Mouse (Mus musculus): Measurements from ENCODE around the gene Zfp937. TPM values are rescaled to one million over a fixed set of nuclear protein-coding genes. Genes with fewer than 3 reads are reported as not detected.
"Not testable (repeated sequence)": the region's sequence is repeated elsewhere in the genome, so short reads cannot be mapped to it uniquely, and the experiment has no call there.

Zfp937 gene
- polyA plus RNA-seq, 1 experiment from 2014 or later, result 1.0 TPM

- H3K4me3 ChIP-seq (ENCODE audit: low read depth, low read length), result no peak overlapping the region
- DNase-seq (no peak), ATAC-seq (no peak)
- peaks cover 12% of the 10 kb centered on the region for H3K9me3 ChIP-seq (ENCODE audit: low read length)
- H3K36me3 ChIP-seq (replicated peaks; ENCODE audit: insufficient read depth, low read length), result no peaks in the 10 kb centered on the region
- no peak overlapping the region for H3K9ac ChIP-seq (replicated peaks)
- no peak overlapping the region for H3K4me2 ChIP-seq (ENCODE audit: low read depth, low read length)
- WGBS (ENCODE audit: insufficient replicate concordance), result 76% methylated on average over 2 of the region's 2 CpGs
- no peak overlapping the region for H3K27ac ChIP-seq (ENCODE audit: low read depth)
- no peaks in the 10 kb centered on the region for H3K4me1 ChIP-seq (ENCODE audit: insufficient read depth)
- H3K27me3 ChIP-seq (ENCODE audit: insufficient read depth, low read length), result no peaks in the 10 kb centered on the region
- no peak for TF ChIP-seq CTCF (IDR thresholded peaks at IDR 0.05; ENCODE audit: low read depth)
- TF ChIP-seq EP300 (IDR thresholded peaks at IDR 0.05; ENCODE audit: low read depth), result no peak
These were observed 25.3 kb downstream of the Zfp937 start for GRCm38 (mm10) chr2:150243211-150243610.

GRCm38 (mm10) chr2:150255491-150255890, 37.6 kb downstream of the Zfp937 start, which contains the start of gene Gm21994:
Gene Gm21994, minus strand, starts transcription at chr2:150255591.
- H3K27me3 ChIP-seq (ENCODE audit: insufficient read depth, low read length); H3K9me3 ChIP-seq (ENCODE audit: low read length); ATAC-seq; H3K4me3 ChIP-seq (ENCODE audit: low read depth, low read length); DNase-seq; H3K4me2 ChIP-seq (ENCODE audit: low read depth, low read length); H3K27ac ChIP-seq (ENCODE audit: low read depth); H3K4me1 ChIP-seq (ENCODE audit: insufficient read depth); H3K9ac ChIP-seq (replicated peaks); H3K36me3 ChIP-seq (replicated peaks; ENCODE audit: insufficient read depth, low read length): not testable (repeated sequence)
- 41% methylated on average over 2 of the region's 2 CpGs for WGBS (ENCODE audit: insufficient replicate concordance)

- H3K4me3 ChIP-seq (ENCODE audit: low read depth, low read length); H3K4me1 ChIP-seq (ENCODE audit: insufficient read depth); H3K4me2 ChIP-seq (ENCODE audit: low read depth, low read length); H3K9me3 ChIP-seq (ENCODE audit: low read length); ATAC-seq; H3K9ac ChIP-seq (replicated peaks); H3K36me3 ChIP-seq (replicated peaks; ENCODE audit: insufficient read depth, low read length); DNase-seq; H3K27me3 ChIP-seq (ENCODE audit: insufficient read depth, low read length); H3K27ac ChIP-seq (ENCODE audit: low read depth): not testable (repeated sequence)
- 58% methylated on average over 2 of the region's 2 CpGs for WGBS (ENCODE audit: insufficient replicate concordance)
These were observed 39.0 kb downstream of the Zfp937 start for GRCm38 (mm10) chr2:150256861-150257260.

- H3K36me3 ChIP-seq (replicated peaks; ENCODE audit: insufficient read depth, low read length); H3K27ac ChIP-seq (ENCODE audit: low read depth); H3K9me3 ChIP-seq (ENCODE audit: low read length); H3K4me1 ChIP-seq (ENCODE audit: insufficient read depth); H3K4me3 ChIP-seq (ENCODE audit: low read depth, low read length); H3K27me3 ChIP-seq (ENCODE audit: insufficient read depth, low read length); H3K9ac ChIP-seq (replicated peaks); H3K4me2 ChIP-seq (ENCODE audit: low read depth, low read length); ATAC-seq; DNase-seq: not testable (repeated sequence)
- 67% methylated on average over 4 of the region's 4 CpGs for WGBS (ENCODE audit: insufficient replicate concordance)
These were observed 39.4 kb downstream of the Zfp937 start, which contains the start of gene Gm14124 for GRCm38 (mm10) chr2:150257291-150257690. Gene Gm14124, plus strand, starts transcription at chr2:150257517.

Other genes starting within 250 kb of the Zfp937 start
- 2.7 and 3.7 TPM in 2 replicates for gene Zfp120, start 81.4 kb upstream of the Zfp937 start, polyA plus RNA-seq (2015; fragmentation: Nextera tagmentation; extraction: Ambion mirVana)
- not detected in 2 replicates for gene Gm10770, start 38.4 kb upstream of the Zfp937 start, polyA plus RNA-seq (2015; fragmentation: Nextera tagmentation; extraction: Ambion mirVana)
- gene Gm14139, start 36.3 kb upstream of the Zfp937 start, polyA plus RNA-seq (2015; fragmentation: Nextera tagmentation; extraction: Ambion mirVana), result not detected in 2 replicates
- gene Gm21994, start 37.5 kb downstream of the Zfp937 start, polyA plus RNA-seq (2015; fragmentation: Nextera tagmentation; extraction: Ambion mirVana), result 0.65 and 0.68 TPM in 2 replicates
- gene Gm14124, start 39.4 kb downstream of the Zfp937 start, polyA plus RNA-seq (2015; fragmentation: Nextera tagmentation; extraction: Ambion mirVana), result not detected in 2 replicates
- gene Gm10130, start 105.6 kb downstream of the Zfp937 start, polyA plus RNA-seq (2015; fragmentation: Nextera tagmentation; extraction: Ambion mirVana), result 0.62 TPM in 1 of 2 replicates, not detected in the other
- 0.79 and 1.2 TPM in 2 replicates for gene 3300002I08Rik, start 144.7 kb downstream of the Zfp937 start, polyA plus RNA-seq (2015; fragmentation: Nextera tagmentation; extraction: Ambion mirVana)
- gene Zfp442, start 233.4 kb downstream of the Zfp937 start, polyA plus RNA-seq (2015; fragmentation: Nextera tagmentation; extraction: Ambion mirVana), result 0.58 and 0.62 TPM in 2 replicates

Data from liver, postnatal 0 days (tissue).